Mouse (Mus musculus): ENCODE measurements around the gene Arhgap29. TPM values are rescaled to one million over a fixed set of nuclear protein-coding genes. Genes with fewer than 3 reads are reported as not detected.

Arhgap29 gene
- polyA plus RNA-seq, 1 experiment: 5.9 TPM

DNA sequence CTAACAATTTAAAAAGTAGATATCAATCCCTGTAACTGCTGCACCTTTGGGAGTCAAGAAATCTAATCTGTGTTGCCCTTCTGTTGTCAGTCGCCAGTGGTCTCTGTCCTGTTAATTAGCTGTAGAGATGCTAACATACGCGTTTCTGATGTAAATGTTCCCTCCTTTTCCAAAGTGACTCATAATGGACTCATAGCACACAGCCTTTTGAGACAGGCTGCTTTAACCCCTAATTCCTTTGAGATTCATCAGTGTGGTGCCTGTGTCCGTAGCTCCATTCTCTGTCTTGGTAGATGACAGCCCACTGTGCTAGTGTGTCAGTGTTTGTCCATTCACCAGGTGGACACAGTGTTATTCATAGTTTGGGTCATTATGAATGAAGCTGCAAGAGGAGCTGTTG lies 42.8 kb downstream of the Arhgap29 start:
- 91% methylated on average over 4 of the region's 4 CpGs for whole genome bisulfite sequencing
- DNase-seq (ENCODE audit: low read depth, low spot score): no peak

GRCm38 (mm10) chr3:121999934-122000333 lies 47.6 kb downstream of the Arhgap29 start:
- whole genome bisulfite sequencing: 67% methylated on average over 2 of the region's 2 CpGs
- no peak for DNase-seq (ENCODE audit: low read depth, low spot score)

GRCm38 (mm10) chr3:122001568-122001967 lies 49.2 kb downstream of the Arhgap29 start:
- DNase-seq (ENCODE audit: low read depth, low spot score): no peak

DNA sequence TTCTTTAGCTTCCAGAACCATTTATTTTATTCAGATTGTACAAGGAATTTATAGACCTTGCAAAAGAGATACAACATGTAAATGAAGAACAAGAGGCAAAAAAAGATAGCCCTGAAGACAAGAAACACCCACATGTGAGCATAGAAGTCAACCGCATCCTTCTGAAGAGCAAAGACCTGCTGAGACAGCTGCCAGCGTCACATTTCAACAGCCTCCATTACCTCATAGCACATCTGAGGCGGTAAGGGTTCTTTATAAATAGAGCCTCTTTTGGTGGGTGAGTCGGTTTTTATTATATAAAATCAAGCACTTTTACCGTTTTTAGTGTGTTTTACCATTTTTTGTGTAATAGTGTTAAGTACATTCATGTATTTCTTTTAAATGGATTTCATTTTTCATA lies 57.5 kb downstream of the Arhgap29 start:
- 89% methylated on average over 5 of the region's 5 CpGs for WGBS

More at GRCm38 (mm10) chr3:122001568-122001967, 49.2 kb downstream of the Arhgap29 start:
- 66% methylated on average over 6 of the region's 6 CpGs for WGBS

DNA sequence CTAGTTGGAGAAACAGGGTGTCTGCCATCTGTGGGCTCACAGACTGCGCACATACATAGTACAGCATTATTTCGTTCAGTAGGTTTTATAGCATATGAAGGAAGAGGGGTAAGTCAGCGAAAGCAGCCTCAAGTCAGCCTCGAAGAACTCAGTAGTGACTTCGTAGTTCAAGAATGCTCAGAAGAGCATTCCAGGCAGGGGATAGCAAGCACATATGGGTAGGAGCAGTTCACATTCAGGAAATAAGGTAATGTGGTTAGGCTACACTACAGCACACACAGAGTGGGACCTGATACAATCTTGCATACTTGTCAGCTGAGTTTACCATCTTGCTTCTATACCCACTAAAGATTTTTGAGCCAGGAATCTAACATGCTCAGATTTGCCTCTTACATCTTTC lies 58.0 kb downstream of the Arhgap29 start:
- no peak for DNase-seq (ENCODE audit: low read depth, low spot score)
- WGBS: 84% methylated on average over 5 of the region's 5 CpGs

More for the DNA sequence above, 57.5 kb downstream of the Arhgap29 start:
- DNase-seq (ENCODE audit: low read depth, low spot score): no peak

GRCm38 (mm10) chr3:122012464-122012863 lies 60.1 kb downstream of the Arhgap29 start:
- 32% methylated on average over 1 of the region's 1 CpGs for WGBS
- DNase-seq (ENCODE audit: low read depth, low spot score): no peak

GRCm38 (mm10) chr3:122018421-122018820 lies 66.1 kb downstream of the Arhgap29 start:
- 84% methylated on average over 7 of the region's 7 CpGs for WGBS
- DNase-seq (ENCODE audit: low read depth, low spot score): no peak

DNA sequence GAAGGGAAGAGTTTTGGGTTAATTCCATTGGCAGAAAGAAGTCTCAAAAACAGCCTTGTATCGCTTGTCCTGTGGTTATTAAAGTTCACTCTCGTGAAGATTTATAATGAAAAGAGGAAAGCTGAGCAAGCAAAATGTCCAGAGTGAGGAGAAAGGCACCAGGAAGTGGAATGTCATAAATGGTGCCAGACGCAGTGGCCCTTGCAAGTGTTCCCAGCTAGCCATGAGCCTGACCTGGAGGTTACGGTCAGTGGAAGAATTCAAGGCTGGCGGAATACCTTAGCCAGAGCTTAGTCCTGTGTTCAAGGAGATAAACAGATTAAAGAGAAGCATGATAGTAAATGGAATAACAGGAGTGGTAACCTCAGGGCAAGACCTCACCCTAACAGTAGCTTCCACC lies 66.8 kb downstream of the Arhgap29 start:
- 88% methylated on average over 5 of the region's 5 CpGs for WGBS
- DNase-seq (ENCODE audit: low read depth, low spot score): no peak

DNA sequence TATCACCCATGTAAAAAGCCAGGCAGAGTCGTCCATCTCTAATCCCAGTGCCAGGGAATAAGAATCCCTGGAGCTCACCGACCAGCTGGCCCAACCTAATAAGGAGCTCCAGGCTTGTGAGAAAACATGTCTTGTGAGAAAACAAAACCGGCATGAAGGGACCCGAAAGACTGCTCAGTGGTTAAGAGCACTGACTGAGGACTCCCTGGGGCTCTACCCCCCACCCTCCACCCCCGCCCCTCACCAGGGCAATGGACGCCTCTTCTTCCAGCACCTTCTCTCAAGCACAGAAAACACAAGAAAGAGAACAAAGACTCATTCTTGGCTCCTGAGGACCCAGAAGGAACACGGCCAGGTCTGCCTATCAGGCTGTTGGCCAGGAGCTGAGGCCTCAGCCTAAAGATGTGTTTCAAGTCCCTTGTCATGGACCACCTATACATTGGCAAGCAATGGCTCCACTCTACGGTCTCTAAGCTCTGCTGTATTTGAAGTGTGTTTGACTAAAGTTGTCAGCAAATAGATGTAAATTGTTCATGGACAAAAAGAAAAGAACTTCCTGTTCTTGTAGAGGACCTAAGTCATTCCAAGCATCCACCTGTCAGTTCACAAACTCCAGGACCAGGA lies 68.8 kb downstream of the Arhgap29 start:
- DNase-seq (ENCODE audit: low read depth, low spot score): no peak
- 93% methylated on average over 8 of the region's 8 CpGs for WGBS

DNA sequence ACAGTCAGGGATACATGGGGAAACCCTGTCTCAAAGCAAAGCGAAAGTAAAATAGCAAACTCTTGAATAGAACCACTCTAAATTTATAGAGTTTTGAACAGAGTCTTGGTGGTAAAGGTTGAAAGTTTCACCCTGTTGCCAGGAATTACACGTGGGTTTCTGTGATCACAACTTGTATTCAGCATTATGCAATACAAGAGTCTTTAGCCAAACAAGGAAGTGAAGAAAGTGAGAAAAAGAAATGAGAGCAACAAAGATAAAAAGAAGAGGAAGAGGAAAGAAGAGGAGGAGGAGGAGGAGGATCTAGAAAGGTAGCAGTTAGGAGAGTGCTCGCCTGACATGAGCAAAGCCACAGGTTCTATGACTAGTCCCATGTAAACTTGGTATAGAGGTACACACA lies 70.0 kb downstream of the Arhgap29 start:
- no peak for DNase-seq (ENCODE audit: low read depth, low spot score)
- 56% methylated on average over 3 of the region's 3 CpGs for WGBS

DNA sequence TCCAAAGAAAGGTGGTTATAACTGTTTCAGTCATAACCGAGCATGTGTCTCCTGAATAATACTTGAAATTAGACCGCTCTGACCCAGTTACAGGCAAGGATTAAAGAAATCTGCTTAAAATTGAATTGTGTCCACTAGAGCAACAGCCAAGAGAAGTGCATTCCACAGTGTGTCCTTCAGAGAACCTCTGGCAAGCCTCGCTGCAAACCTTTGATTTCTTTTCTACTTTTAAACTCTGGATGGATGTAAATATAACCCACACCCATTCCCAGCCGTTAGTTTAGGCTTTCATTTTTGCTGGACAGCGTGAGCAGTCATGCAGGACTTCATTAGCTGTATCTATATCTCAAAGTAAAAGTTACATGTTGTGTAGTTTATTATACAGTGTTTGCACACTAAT lies 74.3 kb downstream of the Arhgap29 start:
- 53% methylated on average over 5 of the region's 5 CpGs for WGBS
- no peak for DNase-seq (ENCODE audit: low read depth, low spot score)

DNA sequence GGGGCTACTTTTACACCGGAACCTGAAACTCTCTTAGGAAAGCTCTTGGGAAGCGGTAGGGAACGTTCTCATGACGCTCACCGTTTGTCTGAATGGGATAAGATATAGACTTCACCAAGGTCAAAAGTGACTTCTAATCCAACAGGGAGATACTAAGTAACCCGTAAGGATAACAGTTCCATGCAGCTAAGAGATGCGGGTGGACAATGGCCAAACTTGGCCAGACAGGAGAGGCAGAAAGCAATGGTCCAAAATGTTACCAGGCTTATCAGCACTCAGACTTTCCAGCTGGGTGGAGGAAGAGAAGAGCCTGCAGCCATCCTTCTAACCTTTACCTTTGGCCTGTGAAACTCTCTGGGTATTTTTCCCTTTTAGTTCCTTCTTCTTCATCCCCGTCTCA lies 75.4 kb downstream of the Arhgap29 start:
- no peak for DNase-seq (ENCODE audit: low read depth, low spot score)
- 94% methylated on average over 8 of the region's 8 CpGs for WGBS

GRCm38 (mm10) chr3:122033248-122033837 lies 81.0 kb downstream of the Arhgap29 start:
- 52% methylated on average over 9 of the region's 9 CpGs for WGBS
- no peak for DNase-seq (ENCODE audit: low read depth, low spot score)

DNA sequence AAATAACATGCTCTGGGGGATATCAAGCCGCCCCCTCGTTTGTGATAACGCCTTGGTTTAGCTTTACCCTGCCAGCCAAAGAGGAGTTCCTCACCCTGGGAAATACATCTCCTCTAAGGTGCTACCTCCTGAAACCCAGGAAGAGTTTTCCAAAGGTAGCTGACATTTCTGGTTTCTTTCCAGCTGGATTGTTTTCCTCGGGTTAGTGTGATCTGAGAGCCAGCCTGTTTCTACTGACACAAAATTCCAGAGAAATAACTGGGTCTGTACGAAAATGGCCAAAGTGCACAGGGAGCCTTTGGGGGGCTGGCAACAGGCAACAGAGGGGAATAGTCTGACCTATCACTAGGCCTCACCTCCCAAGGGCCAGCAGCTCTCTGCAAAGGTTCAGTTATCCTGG lies 81.9 kb downstream of the Arhgap29 start:
- no peak for DNase-seq (ENCODE audit: low read depth, low spot score)
- WGBS: 70% methylated on average over 5 of the region's 5 CpGs

- no peak for DNase-seq (ENCODE audit: low read depth, low spot score)
- 82% methylated on average over 3 of the region's 3 CpGs for WGBS
These were observed 82.8 kb downstream of the Arhgap29 start for GRCm38 (mm10) chr3:122035092-122035491.

DNA sequence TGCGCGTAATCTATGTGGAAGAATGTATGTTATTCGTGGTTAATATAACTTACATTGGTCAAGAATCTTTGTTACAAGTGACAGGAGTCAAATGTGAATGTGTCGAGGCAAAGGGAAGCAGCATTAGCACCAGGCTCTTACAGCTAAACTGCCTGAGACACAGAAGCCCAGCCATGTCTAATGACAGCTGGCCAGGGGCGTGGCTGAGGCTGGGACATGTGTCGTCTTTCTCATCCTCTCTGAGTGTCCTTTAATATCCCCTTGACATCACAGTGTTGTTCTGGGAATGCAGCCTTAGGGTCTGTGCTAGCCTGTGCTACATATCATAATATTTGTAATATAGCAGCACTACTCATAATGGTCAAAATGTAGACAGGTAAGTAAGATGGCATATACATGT lies 88.2 kb downstream of the Arhgap29 start:
- WGBS: 88% methylated on average over 6 of the region's 6 CpGs

GRCm38 (mm10) chr3:122043102-122043501 lies 90.8 kb downstream of the Arhgap29 start:
- DNase-seq (ENCODE audit: low read depth, low spot score): no peak
- 35% methylated on average over 8 of the region's 8 CpGs for WGBS

More for the DNA sequence above, 88.2 kb downstream of the Arhgap29 start:
- DNase-seq (ENCODE audit: low read depth, low spot score): no peak

- WGBS: 66% methylated on average over 26 of the region's 26 CpGs
- DNase-seq (ENCODE audit: low read depth, low spot score): no peak
These were observed 91.6 kb downstream of the Arhgap29 start, which contains the start of gene Abca4 for GRCm38 (mm10) chr3:122043799-122044547. TSS of gene Abca4 (plus strand) at chr3:122044443.

DNA sequence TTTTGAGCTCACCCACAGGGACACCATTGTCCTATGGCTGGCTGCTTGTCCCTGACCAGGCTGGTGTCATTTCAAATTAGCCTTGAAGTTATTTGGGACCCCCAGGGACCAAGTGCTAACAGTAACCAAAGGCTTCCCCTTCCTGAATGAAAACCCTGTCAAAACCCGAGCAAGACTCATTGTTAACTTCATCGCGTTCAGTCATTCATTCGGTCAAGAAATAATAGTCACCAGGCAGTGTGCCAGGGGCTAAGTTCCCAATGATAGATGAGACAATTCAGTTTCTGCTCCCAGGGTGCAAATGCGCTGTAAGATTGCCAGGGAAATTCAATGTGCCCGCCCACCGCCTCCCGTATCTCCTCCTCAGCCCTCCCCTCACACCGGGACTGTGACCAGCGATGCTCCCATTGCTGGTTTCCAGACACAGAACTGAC lies 93.9 kb downstream of the Arhgap29 start:
- WGBS: 89% methylated on average over 10 of the region's 10 CpGs
- DNase-seq (ENCODE audit: low read depth, low spot score): no peak

GRCm38 (mm10) chr3:122047402-122047801 lies 95.1 kb downstream of the Arhgap29 start:
- WGBS: 32% methylated on average over 7 of the region's 7 CpGs
- DNase-seq (ENCODE audit: low read depth, low spot score): no peak
